Mouse (Mus musculus): ENCODE data around the gene N4bp1.

- TF ChIP-seq POLR2A (IDR thresholded peaks at IDR 0.05; ENCODE audit: control insufficient read depth, low read depth, low read length) (no peak), CTCF (IDR thresholded peaks at IDR 0.05; ENCODE audit: control insufficient read depth, insufficient read depth, insufficient replicate concordance, low read depth, low read length) (peak; percentile 99; the same call in 1 of the 2 replicates)
These were observed 18.0 kb upstream of the N4bp1 start for GRCm38 (mm10) chr8:86903104-86903503.
